Mouse (Mus musculus): ENCODE data around the gene Cdh12. TPM values are rescaled to one million over a fixed set of nuclear protein-coding genes. Genes with fewer than 3 reads are reported as not detected.
"Not testable (repeated sequence)": the region's sequence is repeated elsewhere in the genome, so short reads cannot be mapped to it uniquely, and the experiment has no call there.

The Cdh12 gene
- 0.01 TPM in 2 replicates for polyA plus RNA-seq (2012; rRNA removed)

DNA sequence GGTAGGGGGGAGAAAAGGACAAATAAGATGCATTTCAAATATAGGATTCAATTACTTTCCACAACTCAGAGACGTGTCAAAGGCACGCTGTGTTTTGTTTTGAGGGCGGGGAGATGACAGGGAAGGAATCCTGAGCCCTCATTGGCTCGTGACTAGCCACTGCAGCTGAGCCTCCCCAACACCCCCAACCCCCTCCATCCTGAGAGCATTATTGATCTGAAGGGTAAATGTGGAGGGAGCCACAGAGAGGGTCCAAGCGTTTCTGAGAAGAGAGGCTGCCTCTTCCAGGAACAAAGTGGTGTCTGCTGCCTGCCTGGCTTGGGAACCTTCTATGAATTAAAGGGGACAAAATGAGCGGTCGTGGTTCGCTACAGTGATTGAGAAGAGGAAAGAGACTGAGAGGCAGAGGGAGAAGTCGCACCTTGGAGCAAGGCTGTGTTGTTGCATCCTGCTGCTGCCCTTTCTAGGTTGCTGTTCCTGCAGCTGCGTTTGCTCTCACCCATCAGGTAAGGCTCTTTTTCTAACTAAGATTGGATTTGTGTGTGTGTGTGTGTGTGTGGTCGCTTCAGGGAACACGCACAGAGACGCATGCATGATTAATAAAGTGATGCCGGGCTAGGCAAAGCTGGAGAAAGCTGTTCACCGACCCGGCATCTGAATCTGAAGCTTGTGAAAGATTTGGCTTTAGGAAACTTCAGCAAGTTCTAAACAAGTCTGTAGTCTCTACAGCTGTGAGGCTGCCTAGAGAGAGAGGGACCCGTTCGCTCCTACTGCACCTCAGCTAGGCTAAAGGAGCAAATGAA lies at the start of gene Cdh12:
Gene Cdh12, plus strand, starts transcription at position 405 of the 803 bp plus-strand sequence.
- DNase-seq (ENCODE audit: low spot score): no peak

DNA sequence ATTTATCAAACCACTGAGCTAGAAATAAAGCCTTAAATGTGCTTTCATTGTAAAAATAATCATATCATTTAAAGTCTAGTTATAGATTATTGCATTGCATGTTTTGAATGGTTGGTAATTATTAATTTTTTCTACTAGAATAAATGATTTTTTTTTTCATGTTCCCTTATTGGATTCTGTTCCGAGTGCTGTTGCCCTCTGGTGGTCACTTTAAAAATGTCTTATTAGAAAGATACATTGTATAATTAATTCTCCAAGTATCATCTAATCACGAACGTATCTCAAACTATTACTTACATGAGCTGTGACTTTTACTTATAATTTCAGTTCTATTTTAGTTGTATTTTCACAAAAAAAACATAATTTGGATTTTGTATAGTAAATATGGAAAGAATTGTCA lies 45.5 kb upstream of the Cdh12 start:
- no peak for DNase-seq (ENCODE audit: low spot score)

DNA sequence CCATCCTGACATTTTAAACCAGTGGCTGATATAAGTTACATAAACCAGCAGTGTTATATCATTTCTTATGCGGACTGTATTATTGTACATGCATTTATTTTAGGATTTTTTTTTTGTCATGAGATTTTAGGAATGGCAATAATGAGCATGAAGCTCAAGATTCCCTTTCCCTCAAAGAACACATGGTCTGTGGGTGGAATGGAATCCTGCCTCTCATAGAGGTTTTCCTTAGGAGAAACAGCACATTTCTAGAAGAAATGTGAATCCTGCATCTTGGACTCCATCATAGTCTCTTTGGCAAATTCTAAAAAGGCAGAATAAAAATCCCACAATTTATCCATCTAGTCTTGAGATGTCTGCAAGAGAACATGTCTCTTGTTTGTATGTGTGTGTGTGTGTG lies 35.7 kb upstream of the Cdh12 start:
- DNase-seq (ENCODE audit: low spot score): no peak

DNA sequence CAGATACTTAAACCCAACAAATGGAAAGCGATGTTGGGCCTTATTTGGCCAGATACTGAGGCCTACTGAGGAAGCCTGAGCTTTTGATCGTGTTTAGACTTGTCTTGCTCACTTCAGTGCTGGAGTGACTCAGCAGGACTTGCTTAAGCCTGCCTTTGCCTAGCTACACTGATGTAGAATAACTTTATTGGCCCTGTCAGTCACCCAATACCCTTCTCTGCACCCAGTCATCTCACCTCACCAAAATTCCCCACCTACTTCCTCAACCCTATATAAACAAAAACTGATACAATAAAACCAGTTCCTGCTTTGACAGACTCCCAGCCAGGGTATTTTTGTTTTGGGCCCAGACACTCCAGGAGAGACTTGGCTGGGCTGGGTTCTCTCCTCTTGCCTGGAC lies 12.7 kb upstream of the Cdh12 start:
- no peak for DNase-seq (ENCODE audit: low spot score)

DNA sequence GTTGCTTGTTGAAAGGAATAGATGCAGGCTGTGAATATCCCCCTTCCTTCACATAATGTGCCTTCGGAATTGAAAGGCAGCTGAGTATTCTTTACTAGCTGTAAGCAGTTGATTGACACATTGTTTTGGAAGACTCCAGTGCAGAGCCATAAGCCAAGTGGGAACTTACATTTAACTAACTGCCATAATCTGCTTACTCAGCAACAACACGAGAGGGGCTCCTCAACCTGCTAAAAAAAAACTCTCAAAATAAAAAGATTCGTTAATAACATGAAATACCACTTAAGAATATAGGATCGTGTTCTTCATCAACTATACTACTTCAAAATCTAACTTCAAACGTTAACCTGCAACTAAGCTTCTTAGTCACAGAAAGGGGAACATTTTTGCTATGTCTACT lies 1.5 kb downstream of the Cdh12 start:
- DNase-seq (ENCODE audit: low spot score): no peak

DNA sequence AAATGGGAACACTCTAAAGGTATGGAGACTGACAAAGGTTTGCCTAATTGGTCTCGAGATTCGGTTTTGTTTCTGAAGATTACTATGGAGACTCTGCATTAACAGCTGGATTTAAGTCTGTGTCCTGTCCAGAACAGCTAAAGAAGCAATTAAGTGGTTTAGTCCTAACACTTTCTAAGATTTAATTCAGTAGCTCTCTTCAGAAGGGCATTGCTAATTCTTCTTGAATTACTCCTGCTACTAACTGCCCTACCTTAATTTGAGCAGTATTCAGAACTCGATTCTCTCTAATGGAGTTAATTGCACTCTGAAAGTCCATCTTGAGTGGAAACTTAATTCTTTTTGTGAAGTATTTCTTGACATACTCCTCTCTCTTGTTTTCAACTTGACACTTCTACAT lies 9.4 kb downstream of the Cdh12 start:
- no peak for DNase-seq (ENCODE audit: low spot score)

DNA sequence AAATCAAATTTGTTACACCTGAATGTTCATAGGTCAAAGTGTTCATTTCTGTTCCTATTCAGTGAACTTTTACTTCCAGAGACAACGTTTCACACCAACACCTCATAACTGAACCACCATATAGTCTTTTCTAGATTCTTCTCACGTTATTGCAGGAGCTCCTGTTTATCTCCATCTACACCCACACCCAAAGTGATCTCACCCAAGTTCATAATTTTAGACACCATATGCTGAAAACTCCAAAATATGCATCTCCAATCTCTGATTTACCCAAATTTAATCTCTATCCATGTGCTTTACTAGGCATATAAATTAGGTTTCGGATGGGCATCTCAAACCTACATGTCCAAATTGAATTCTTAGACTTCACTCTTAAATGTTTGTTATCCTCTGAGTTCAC lies 13.4 kb downstream of the Cdh12 start:
- no peak for DNase-seq (ENCODE audit: low spot score)

DNA sequence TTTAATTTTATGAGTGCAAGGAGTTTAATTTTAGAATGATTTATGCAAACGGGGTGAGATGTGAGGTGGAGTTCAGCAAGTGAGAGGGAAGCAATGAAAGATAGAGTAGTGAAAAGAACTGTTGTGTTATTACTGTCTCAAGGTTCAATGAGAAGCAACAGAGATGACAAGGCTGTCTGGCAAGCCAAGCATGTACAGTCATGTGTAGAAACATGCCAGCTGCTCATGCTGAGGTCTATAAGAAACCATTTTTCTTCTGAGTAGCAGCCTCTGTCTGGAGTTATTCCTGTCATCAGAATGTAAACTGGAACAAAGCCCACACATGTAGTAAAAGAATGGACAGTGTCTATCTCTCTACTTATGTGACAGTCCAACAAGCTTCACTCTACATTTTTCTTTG lies 14.5 kb downstream of the Cdh12 start:
- DNase-seq (ENCODE audit: low spot score): no peak

DNA sequence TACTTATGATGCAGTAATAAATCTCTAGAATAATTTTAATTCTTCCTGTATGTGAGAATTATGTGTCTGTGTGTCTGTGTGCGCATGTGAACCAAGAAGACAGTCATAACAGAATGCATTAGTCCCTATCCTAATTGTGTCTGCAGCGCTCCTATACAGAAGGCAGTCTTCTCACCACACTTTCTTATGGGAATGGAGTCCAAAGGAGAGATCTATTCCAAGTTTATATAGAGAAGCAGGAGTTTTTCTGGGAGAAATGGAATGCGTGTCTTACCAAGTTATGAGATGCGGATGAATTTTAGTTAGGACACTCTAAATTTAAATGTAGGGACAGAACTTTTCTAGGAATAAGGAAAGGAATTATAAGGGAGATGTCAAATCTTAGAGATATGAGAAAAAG lies 101.9 kb downstream of the Cdh12 start:
- DNase-seq (ENCODE audit: low spot score): no peak

DNA sequence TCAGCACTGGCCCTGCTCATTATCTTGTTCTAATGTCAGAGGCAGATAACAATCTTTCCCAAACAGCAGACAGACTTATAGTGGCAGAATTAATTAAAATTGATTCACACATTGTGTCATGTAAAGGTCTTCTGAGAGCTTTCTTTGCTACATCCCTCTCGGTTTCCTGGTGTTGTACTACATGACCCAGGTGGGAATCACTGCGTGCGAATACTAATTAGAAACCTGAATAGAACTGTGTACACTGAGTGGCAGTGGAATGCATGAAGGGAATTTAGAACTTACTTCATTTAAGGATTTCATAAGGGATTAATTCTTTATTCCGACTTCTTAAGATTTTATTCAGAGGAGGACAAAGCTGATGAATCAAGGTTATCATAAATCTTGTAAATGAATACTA lies 121.9 kb downstream of the Cdh12 start:
- no peak for DNase-seq (ENCODE audit: low spot score)

DNA sequence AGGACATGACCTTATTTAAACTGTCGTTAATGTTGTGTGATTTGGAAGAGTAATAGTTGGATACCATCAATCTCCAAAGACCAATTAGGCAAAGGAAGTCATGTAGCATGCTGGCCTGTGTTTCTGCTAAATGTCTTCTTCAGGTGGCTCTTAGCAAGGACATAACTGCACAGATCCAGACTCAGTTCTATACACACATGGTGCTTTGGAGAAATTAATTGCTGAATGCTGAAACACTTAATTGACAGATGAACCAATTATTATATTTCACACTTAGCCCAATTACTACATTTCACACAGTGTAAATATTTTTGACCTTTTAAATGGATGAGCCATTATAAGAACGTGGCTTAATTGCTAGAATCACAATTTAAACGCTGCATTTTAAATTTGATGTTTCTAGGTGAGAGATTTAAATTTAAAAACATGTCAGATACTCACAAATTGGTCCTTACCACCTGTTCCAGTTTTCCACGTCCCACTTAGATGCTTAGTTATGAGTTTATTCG lies 133.6 kb downstream of the Cdh12 start:
- DNase-seq (ENCODE audit: low spot score): no peak

DNA sequence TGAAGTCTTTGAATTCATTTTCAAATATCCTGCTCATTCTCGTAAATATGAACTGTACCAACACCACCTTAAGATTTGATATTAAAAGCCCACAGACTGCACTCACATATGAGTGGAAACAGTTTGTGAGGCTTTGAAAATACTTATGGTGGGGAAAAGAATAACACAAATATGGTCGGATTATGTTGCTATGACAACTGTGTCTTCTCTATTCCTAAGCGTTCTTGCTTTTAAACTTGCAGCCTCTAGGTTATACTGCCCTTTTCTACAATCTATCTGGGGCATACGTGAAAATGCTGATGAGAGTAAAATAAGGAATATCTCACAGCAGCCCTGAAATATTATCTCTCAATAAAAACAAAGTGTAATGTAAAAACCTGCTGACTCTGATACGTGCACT lies 142.5 kb downstream of the Cdh12 start:
- no peak for DNase-seq (ENCODE audit: low spot score)

DNA sequence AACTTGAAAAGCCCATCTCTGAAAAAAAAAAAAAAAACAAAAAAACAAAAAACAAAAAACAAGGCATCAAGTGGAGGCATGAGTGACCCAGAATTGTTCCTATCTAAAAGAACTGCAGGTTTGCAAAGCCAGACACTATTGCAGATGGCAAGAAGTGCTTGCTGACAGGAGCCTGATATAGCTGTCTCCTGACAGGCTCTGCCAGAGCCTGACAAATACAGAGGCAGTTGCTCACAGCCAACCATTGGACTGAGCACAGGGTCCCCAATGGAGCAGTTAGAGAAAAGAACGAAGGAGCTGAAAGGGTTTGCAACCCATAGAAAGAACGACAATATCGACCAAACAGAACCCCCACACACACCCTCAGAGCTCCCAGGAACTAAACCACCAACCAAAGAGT lies 156.7 kb downstream of the Cdh12 start:
- not testable (repeated sequence) for DNase-seq (ENCODE audit: low spot score)

DNA sequence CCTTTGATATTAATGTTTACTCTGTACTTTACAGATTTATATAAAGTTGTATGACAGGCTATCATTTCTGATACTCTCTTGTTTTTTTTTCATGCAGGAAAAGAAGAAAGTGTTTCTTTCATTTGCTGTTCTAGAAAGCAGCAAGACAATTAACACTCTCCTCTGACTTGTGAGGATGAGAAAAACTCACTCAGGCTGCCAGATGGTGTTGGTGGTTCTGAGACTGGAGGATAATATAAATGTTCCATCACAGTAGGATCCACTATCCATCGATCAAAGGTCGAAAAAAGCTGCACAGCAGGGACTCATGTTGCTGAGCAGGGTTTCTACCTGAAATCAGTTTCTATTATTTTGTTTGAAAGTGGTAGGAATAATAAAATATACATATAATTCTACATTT lies 185.5 kb downstream of the Cdh12 start:
- DNase-seq (ENCODE audit: low spot score): no peak

DNA sequence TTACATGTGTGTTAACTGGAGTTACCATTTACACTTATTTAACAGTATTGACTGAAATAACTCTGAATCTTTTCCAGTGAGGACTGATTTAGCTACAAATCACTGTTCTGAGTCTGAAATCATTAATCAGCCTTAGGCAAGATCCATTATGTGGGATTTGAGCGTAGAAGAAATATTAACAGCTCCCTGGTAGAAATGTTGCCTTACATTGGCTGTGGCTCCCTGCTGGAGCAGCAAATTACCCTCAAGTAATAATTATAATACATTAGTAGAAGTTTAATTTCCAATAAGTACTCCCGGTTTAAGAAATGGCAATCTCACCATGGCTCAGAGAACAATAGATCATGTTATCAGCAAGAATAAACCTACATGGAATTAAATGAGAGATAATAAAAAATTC lies 190.1 kb downstream of the Cdh12 start:
- no peak for DNase-seq (ENCODE audit: low spot score)

DNA sequence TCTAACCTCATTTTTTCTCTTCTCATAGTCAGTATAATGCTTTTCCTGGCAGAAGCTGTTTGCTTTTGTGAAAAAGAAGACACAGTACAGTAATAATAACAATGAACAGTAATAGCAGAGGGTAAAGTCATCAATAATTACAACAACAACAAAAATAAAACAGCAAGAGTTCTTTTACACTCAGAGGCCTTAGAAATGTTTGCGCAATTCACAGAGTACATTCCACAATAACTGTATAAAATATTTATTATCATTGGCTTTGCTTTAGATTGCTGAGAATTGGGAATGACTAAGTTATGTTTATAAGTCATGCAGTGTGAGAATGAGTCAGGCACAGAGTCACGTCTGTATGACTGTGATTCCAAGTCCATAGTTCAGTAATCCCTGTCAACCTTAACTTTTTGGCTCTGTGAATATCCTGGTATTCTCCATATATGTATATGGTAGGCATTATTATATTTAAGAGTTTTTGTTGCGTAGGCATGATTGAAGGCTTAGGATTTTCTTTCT lies 193.9 kb downstream of the Cdh12 start:
- no peak for DNase-seq (ENCODE audit: low spot score)

DNA sequence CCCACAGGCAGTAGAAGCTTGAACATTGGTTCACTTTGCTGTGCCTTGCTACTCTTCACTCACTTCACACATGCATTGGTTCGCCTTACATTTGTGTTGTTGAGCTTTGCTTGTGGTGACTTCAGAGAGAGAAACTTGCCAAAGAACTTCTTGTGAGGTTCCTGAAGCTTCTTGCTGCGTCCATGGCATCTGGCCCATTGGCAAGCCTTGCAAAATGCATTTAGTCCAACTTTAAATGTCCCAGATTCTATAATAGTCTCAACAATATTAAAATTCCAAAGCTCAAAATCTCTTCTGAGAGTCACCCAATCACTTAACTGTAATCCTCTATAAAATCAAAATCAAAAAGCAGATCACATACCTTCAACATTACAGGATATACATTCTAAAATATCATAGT lies 211.2 kb downstream of the Cdh12 start:
- no peak for DNase-seq (ENCODE audit: low spot score)

DNA sequence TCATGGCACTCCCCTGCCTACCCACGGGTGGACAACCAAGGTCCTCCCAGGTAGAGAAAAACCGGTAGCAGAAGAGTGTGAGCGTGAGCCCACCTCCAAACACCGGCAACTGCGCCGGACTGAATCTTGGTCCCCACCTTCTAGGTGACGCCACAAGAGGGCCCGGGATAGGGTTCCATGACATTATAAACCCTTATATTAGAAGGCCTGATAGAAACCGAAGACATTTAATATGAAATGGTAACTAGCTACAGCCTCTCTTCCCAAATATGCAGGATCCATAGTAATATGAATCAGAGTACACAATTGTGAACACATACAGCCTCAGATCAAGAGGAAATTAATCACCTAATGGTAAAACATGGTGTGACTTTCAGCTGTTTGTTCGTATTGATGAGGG lies 217.6 kb downstream of the Cdh12 start, which contains the start of gene Acot10:
Gene Acot10, minus strand, starts transcription at position 101 of the 400 bp plus-strand sequence.
- DNase-seq (ENCODE audit: low spot score): no peak

DNA sequence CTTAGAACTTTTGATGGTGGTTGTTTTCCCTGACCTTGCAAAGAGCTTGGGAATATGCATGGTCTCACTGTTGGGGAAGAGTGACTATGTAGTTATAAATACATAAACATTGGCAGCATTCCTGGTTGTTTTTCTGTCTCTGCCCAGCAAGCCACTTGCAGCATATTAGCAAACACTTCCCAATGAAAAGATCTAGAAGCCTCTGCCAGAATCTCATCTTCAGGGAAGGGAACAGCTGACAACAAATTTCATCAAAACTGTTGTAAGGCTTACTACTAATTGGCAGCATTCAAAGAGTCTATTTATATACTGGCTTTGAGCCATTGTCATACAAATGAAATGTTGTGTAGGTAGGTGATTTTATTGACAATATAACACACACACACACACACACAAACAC lies 218.3 kb downstream of the Cdh12 start:
- DNase-seq (ENCODE audit: low spot score): no peak

DNA sequence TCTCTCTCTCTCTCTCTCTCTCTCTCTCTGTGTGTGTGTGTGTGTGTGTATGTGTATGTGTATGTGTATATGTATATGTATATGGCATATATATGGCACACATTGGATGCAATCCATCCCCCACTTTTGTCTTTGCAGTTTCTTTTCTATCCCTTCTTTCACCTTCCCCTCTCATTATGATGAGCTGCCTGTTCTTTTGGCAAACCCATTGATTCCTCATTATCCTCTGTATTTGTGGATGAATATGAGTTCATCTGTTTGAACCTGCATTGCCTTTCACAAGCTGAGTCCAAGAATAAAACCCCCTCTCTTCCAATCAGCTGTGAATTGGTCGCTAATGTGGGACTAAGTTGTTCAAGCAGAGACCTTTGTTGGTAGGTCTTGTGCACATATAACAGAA lies 218.9 kb downstream of the Cdh12 start:
- DNase-seq (ENCODE audit: low spot score): no peak

DNA sequence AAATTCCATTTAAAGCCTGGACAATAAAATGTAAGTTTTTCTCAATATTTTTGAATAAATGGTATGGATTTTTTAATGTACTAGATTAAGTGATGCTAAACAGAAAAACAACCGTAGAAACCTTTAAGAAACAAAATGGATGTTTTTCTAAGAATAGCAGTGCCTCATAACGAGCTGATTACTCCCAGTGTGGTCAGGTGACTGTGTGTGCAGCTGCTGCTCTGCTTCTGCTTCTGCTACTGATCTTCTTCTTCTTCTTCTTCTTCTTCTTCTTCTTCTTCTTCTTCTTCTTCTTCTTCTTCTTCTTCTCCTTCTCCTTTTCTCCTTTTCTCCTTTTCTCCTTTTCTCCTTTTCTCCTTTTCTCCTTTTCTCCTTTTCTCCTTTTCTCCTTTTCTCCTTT lies 220.4 kb downstream of the Cdh12 start:
- not testable (repeated sequence) for DNase-seq (ENCODE audit: low spot score)

DNA sequence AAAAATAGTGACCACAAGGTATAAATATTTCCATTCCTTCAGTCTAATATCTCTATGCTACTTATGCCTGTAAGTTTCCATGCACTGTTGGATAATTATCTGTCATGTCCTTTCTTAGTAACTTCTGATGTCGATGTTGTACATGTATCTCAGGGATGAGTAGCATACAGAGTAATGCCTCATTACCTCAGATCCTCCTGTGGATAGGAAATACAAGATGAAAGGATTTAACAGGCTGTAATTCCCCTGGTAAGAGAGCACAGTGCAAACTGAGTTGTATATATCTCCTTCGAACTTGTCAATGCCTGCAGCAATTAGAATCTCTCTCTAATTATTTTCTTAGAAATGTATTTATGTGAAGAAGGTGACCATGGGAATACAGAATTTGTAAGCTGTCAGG lies 233.7 kb downstream of the Cdh12 start:
- no peak for DNase-seq (ENCODE audit: low spot score)

DNA sequence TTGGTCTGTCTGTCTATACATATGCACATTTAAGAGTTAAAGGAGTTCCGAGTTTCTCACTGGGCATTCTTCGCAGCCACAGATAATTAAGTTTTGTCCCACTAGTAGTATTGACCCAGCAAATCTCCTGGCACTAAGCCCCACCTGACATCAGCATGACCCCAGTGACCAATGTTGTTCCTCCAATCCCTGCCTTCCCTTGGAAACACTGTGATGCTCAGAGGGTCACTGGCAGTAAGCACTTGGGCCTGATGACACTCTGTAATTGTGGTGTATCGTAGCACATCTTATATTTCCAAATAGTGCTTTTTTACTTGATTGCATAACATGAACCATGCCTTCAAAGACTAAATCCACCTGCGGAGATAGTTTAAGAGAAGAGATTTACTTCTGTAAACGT lies 235.1 kb downstream of the Cdh12 start:
- no peak for DNase-seq (ENCODE audit: low spot score)

DNA sequence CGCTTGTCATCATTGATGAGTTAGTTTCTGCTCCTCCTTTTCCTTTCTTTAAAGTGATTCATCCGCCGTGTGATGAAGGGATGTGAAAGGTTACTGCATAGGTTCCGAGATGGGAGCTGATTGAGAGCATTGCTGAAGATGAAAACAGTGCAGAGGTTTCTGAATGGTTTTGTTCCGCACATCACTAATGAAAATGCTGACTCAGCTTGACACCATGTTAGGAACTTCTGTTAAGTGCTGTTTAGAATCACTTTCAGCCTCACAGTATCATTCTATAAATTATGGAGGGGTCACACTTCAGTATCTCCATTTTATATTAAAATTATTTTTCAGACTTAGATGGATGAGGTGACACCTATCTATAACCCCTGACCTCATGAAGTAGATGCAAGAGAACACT lies 247.2 kb downstream of the Cdh12 start:
- DNase-seq (ENCODE audit: low spot score): no peak
